Mouse (Mus musculus): ENCODE results near the gene Itgb6.

Gene Itgb6

DNA sequence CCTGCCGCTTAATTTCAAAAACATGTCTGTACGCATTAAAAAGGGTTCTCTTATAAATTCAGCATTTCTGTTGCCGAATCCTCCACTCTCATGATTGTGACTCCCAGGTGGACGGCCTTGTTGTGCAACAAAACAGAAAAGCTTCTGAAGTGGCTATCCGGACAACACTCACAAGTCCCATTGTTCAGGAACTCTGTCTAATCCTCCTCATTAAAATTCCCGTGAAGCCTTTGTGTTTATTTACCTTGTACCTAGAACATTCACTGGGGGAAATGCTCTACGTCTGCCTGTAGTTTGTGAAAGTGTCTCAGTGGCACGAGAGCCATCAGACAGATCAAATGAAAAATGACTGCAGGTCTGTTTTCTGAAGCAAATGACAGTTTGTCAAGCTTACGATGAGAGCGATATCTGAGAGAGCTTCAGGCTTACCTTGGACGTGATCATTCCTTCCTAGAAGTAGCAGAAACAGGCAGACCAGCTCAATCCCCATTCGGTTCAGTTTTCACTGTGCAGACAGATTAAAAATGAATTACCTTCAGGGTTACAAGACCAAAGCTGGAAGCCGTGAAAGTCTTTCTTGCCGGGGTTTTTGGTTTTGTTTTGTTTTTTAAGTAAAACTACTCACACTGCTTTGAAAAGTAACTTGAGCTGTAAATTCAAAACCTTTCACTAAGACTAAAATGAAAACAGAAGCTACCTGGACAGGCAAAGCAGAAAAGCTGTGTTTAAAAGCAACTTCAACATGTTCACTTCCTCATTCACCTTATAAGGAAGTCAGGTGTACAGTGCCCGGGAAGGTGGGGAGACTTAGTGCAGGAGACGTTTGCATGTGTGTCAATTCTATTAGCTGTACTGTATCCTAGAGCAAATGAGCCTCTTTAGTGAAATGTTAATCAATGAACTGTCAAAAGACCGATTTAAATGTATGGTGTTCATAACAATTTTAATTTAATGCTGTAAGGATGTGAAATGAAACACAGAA, 49.2 kb downstream of the Itgb6 start:
- H3K36me3 ChIP-seq (ENCODE audit: control insufficient read depth, insufficient read depth, low read length, poor library complexity, severe bottlenecking): no peaks in the 10 kb centered on the region
- no peak for DNase-seq (ENCODE audit: low read depth, low spot score)
- H3K27me3 ChIP-seq (ENCODE audit: control insufficient read depth, insufficient read depth, low read length, poor library complexity, severe bottlenecking): no peaks in the 10 kb centered on the region

DNA sequence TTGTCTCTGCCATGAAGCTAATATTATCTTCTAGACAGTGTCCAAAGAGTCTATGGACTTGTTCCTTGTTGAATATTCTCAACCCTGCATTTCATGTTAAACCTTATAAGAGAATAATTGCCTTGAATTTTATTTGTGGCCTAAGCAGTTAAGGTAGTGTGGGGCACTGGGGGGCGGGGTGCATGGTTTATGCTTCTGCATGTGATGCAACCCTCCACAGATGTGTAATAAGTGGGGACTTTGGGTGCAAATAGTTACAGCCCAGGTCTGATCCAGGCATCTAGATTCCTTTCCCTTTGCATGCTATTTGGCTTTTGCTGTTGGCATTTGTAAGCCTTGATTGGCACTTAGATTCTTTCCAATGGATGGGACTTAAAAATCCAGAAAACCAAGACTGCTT, 51.2 kb downstream of the Itgb6 start:
- no peaks in the 10 kb centered on the region for H3K27me3 ChIP-seq (ENCODE audit: control insufficient read depth, insufficient read depth, low read length, poor library complexity, severe bottlenecking)
- DNase-seq (ENCODE audit: low read depth, low spot score): no peak
- H3K36me3 ChIP-seq (ENCODE audit: control insufficient read depth, insufficient read depth, low read length, poor library complexity, severe bottlenecking): no peaks in the 10 kb centered on the region

DNA sequence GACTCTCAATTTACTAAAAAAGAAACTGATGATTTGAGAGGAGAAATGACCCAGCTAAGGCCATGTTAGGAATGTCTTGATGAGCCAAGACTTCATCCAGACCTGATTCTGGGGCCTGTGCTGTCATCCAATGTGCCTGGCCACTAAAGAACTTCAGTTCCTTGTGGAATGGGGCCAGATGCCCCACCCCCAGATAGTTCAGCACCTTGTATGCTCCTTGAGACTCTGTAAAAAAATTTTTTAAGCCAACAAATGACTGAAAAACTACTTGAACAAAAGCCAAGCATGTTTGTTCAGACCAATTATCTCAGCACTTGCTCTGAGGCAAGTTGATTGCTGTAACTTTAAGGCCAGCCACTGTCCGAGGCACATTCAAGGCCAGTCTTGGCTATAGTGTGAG, 59.4 kb downstream of the Itgb6 start:
- DNase-seq (ENCODE audit: low read depth, low spot score): no peak
- H3K36me3 ChIP-seq (ENCODE audit: control insufficient read depth, insufficient read depth, low read length, poor library complexity, severe bottlenecking): no peaks in the 10 kb centered on the region
- no peaks in the 10 kb centered on the region for H3K27me3 ChIP-seq (ENCODE audit: control insufficient read depth, insufficient read depth, low read length, poor library complexity, severe bottlenecking)

DNA sequence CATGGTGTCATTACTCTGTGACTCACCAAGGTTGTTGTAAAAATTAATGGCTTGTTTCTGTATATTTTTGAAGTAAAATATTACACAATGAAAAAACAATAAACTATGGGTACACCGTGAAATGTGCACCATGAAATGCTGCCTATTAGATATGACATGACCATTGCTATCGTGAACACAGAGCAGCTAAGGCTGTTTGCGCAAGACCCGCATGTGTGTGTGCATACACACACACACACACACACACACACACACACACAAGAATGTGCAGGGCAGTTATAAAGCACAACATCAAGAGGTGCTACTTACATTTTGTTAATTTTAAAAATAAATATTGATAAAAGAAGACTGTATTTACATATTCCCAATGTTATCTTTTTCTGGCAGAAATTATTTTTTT, 62.5 kb downstream of the Itgb6 start:
- no peak for DNase-seq (ENCODE audit: low read depth, low spot score)
- no peaks in the 10 kb centered on the region for H3K36me3 ChIP-seq (ENCODE audit: control insufficient read depth, insufficient read depth, low read length, poor library complexity, severe bottlenecking)

DNA sequence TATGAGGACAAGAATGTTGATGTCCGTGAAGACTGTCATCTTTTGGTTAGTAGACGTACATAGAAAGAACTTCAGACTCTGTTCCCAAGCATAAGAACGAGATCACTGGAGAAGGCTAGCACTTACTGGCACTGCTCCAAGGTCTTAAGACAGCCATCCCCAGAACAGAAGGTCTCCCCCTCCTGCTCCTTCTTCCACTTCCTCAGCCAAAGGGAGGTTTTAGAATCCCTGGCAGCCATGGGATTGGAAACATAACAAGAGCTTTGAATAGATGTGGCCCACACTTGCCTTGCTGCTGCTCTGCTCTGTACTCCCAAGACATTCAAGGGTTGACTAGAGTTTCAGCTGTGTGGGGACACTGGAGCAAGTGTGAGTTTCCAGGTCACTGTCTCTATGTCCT, 63.5 kb downstream of the Itgb6 start:
- H3K27me3 ChIP-seq (ENCODE audit: control insufficient read depth, insufficient read depth, low read length, poor library complexity, severe bottlenecking): no peaks in the 10 kb centered on the region
- no peak for DNase-seq (ENCODE audit: low read depth, low spot score)
- H3K36me3 ChIP-seq (ENCODE audit: control insufficient read depth, insufficient read depth, low read length, poor library complexity, severe bottlenecking): no peaks in the 10 kb centered on the region

More for the DNA sequence above, 62.5 kb downstream of the Itgb6 start:
- no peaks in the 10 kb centered on the region for H3K27me3 ChIP-seq (ENCODE audit: control insufficient read depth, insufficient read depth, low read length, poor library complexity, severe bottlenecking)

DNA sequence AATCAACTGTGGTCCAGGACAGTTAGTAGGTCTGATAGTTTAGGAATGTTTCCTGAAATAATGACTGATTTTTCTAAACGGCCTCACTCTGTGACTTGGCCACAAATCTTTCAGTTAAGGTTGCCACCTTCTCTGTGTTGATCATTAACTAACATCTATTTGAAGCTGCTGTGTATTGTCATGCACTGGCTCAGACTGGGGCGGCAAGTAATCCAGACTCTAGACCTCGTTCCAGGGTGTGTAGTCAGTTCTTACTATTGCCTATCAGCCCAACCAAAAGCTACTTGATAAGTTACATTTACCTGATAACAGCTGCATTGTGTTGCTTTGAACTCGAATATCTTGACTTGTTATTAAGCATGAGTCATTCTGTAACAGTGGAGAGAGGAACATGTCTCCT, 67.6 kb downstream of the Itgb6 start:
- H3K36me3 ChIP-seq (ENCODE audit: control insufficient read depth, insufficient read depth, low read length, poor library complexity, severe bottlenecking): no peaks in the 10 kb centered on the region
- no peaks in the 10 kb centered on the region for H3K27me3 ChIP-seq (ENCODE audit: control insufficient read depth, insufficient read depth, low read length, poor library complexity, severe bottlenecking)
- no peak for DNase-seq (ENCODE audit: low read depth, low spot score)

DNA sequence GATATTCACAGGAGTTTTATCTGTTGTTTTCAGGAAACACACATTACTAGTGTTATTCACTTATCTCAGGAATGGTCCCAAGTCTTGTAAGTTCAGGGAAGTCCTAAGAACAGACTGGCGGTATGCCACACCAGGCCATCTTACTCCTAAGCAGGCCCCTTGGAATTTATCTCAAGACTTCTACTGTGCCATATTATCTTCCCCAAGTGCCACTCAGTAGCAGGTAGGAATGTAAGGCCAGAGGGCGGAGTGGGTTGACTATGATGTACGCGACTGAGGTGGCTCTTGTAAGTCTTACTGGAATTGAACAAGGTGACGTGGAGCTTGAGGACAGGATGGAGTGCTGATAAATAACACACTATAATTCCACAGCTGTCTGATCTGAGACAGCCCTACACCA, 72.3 kb downstream of the Itgb6 start:
- Histone ChIP-seq H3K36me3 (ENCODE audit: control insufficient read depth, insufficient read depth, low read length, poor library complexity, severe bottlenecking) (no peaks in the 10 kb centered on the region), H3K27me3 (ENCODE audit: control insufficient read depth, insufficient read depth, low read length, poor library complexity, severe bottlenecking) (no peaks in the 10 kb centered on the region)
- no peak for DNase-seq (ENCODE audit: low read depth, low spot score)

DNA sequence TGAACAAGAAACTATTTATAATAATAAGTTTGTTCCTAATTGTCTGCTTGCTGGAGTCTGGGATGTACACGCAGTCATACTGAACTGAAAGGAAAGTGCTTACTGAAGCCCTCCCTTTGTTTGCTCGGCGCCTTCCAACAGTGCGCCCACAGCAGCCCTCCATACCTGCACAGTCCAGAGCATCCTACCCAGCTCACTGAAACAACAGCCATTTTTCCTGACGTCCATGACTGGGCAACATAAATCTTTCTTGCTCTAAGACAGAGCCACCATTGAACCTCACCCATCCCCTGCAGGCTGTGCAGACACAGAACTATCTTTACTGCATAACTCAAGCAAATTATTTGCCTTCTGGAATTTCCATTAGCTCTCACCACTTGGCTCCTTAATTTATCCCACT, 74.8 kb downstream of the Itgb6 start:
- Histone ChIP-seq H3K36me3 (ENCODE audit: control insufficient read depth, insufficient read depth, low read length, poor library complexity, severe bottlenecking) (no peaks in the 10 kb centered on the region), H3K27me3 (ENCODE audit: control insufficient read depth, insufficient read depth, low read length, poor library complexity, severe bottlenecking) (no peaks in the 10 kb centered on the region)
- no peak for DNase-seq (ENCODE audit: low read depth, low spot score)

DNA sequence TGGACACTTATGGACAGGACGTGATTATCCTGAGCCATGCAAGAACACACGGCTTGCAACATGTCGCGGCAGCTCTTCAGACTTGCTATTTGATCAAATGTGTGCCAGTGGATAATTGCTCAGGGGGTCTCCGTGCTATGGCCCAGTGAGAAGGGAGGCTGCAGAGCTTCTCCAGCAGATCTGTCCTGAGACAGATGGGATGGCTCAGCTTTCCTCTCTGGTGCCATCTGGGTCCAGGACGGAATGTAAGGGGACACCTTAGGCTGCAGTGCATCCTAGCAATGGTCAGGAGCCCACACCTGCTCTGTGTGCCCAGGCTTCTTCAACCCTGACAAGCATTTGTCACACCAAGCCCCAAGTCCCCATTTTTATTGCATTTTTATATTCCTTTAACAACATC, 75.9 kb downstream of the Itgb6 start:
- Histone ChIP-seq H3K27me3 (ENCODE audit: control insufficient read depth, insufficient read depth, low read length, poor library complexity, severe bottlenecking) (no peaks in the 10 kb centered on the region), H3K36me3 (ENCODE audit: control insufficient read depth, insufficient read depth, low read length, poor library complexity, severe bottlenecking) (no peaks in the 10 kb centered on the region)
- no peak for DNase-seq (ENCODE audit: low read depth, low spot score)

DNA sequence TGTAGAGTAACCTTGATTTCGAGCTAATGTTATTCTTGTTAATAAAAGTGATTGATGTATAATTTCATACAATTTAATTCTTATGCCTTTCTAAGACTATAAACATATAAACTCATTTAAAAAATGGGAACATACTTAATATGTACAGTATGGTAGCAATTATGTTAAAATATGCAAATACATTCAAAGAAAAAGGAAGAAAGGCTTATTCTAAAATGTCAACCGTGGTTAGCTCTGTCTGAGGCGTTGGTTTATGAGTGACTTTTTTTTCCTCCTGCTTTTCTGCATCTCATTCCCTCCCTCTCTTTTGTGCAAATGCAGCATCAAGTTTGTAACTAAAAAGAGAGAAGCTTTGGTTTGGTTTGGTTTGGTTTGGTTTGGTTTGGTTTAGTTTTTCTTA, 79.0 kb downstream of the Itgb6 start:
- Histone ChIP-seq H3K27me3 (ENCODE audit: control insufficient read depth, insufficient read depth, low read length, poor library complexity, severe bottlenecking) (no peaks in the 10 kb centered on the region), H3K36me3 (ENCODE audit: control insufficient read depth, insufficient read depth, low read length, poor library complexity, severe bottlenecking) (no peaks in the 10 kb centered on the region)
- DNase-seq (ENCODE audit: low read depth, low spot score): no peak

DNA sequence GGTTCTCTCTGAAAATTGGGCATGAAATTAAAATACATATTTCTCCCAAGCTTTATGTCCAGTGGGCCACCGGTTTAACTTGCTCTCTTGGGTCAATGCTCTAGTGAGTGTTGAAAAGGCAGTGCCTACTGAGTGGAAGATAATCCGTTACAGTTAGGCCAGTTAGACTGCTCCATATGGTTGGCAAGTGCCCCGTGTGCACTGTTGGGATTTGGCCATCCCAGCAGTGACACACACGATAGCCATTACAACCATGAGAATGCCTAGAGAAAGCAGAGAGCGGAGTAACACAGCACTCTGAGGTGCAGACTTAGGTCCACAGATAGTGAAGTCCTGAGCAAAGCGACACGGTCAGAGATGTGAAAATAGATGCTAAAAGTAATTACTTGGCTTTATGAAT, 79.8 kb downstream of the Itgb6 start:
- Histone ChIP-seq H3K27me3 (ENCODE audit: control insufficient read depth, insufficient read depth, low read length, poor library complexity, severe bottlenecking) (no peaks in the 10 kb centered on the region), H3K36me3 (ENCODE audit: control insufficient read depth, insufficient read depth, low read length, poor library complexity, severe bottlenecking) (no peaks in the 10 kb centered on the region)
- no peak for DNase-seq (ENCODE audit: low read depth, low spot score)

DNA sequence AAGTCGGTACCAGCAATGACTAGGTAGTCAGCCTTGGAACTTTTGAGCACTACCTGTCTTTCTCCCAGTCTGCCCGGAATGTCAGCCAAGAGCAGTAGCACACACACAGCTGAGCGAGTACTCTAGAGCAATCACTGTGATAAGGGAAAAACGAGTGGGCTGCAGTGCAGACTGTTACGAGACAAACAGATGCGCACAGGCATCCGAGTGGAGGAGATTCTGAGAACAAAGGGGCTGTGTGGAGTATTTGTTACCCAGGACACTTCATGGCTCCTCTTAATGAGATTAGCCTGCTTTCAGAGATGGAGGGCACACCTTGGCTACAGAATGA, 82.1 kb downstream of the Itgb6 start:
- Histone ChIP-seq H3K36me3 (ENCODE audit: control insufficient read depth, insufficient read depth, low read length, poor library complexity, severe bottlenecking) (no peaks in the 10 kb centered on the region), H3K27me3 (ENCODE audit: control insufficient read depth, insufficient read depth, low read length, poor library complexity, severe bottlenecking) (no peaks in the 10 kb centered on the region)
- DNase-seq (ENCODE audit: low read depth, low spot score): no peak

DNA sequence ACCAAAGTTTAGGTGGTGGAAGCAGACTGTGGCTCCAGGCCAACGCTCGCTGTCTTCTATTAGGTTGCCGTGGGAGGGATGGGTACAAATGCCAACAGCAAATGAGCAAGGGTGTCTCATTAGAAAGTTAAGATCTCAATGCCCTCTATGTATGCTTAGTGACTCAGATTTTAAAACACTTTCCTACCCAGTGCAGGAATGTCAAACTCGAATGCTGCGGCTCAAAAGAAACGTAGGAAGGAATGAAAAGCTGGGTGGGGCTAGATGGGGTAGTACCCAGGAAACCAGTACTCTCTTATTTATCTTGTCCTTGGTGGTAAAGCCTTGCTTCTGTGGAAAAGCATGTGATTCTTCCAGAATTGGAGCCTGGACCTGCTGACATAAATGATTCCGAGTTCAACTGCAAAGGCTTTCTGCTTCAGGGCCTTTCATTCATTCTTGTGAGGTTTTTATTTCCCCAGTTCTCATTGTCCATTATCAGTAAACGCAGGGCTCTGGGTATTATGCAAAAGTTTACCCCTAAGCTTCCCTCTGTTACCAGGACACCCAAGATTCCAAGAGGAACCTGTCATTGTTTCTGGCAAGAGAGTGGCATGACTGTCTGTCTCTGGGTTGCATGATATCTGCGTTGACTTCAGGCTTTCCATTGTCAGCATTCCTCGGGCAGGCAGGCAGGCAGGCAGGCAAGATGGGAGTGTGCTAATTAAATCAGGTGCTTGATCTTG, 82.7 kb downstream of the Itgb6 start:
- no peaks in the 10 kb centered on the region for H3K27me3 ChIP-seq (ENCODE audit: control insufficient read depth, insufficient read depth, low read length, poor library complexity, severe bottlenecking)
- no peak for DNase-seq (ENCODE audit: low read depth, low spot score)
- no peaks in the 10 kb centered on the region for H3K36me3 ChIP-seq (ENCODE audit: control insufficient read depth, insufficient read depth, low read length, poor library complexity, severe bottlenecking)

DNA sequence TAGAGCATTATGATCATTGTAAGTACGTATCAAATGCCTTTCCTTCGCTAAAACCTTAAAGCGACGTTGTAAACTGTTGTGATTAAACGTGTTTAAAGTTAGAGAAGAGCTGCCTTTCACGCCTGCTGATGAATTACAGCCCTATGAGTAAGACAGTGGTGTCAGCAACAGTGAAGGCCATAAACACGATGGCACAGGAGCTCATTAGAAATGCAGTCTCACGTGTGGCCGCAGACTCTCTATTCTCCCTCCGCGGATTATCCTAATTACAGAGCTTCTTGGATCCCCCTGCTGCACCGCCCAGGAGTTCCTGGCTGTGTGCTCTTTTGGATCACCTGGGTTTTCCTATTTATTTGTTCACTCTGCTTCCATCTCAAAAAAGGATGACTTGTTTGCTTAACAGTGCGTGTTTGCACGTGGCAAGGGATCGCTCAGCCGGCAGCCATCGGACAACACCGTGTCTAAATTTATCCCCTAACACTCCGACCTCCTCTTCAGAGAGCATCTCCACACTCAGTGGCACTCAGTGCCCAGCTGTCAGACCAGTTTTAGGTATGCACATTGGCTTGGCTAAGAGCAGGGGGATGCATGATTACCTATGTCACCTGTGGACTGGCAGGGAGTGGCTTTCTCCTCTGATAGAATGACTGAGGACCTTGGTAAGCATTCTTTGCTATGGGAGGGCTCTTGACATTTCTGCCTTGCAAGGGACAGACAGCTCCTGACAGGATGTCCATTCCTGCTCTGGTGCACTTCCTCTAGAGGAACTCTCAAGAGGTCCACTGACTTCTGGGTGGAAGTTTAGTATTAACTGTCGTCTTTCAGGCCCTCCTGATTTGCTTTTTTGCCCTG, 85.3 kb downstream of the Itgb6 start:
- Histone ChIP-seq H3K27me3 (ENCODE audit: control insufficient read depth, insufficient read depth, low read length, poor library complexity, severe bottlenecking) (no peaks in the 10 kb centered on the region), H3K36me3 (ENCODE audit: control insufficient read depth, insufficient read depth, low read length, poor library complexity, severe bottlenecking) (no peaks in the 10 kb centered on the region)
- DNase-seq (ENCODE audit: low read depth, low spot score): no peak

DNA sequence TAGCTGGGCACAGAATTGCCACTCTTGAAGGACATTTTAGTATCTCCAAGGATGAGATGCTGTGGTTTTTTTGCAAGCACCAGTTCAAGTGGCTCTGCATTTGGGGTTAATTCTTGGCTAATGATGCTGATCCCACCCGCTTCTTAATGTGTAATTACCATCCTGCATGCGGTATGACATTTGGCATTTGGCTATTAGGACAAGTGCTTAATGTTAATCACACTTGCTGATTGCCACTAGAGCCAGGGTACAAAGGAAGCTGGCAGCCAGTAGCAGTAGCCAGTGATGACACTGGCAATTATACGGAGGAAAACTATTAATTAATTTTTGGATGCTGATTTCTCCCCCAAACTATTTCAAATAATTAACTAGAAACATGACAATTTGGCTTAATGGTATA, 86.0 kb downstream of the Itgb6 start:
- no peak for DNase-seq (ENCODE audit: low read depth, low spot score)
- Histone ChIP-seq H3K27me3 (ENCODE audit: control insufficient read depth, insufficient read depth, low read length, poor library complexity, severe bottlenecking) (no peaks in the 10 kb centered on the region), H3K36me3 (ENCODE audit: control insufficient read depth, insufficient read depth, low read length, poor library complexity, severe bottlenecking) (no peaks in the 10 kb centered on the region)
